ENCODE assay signal across 9 mouse cellular contexts in genomic region chr2:34526527-34527371, GRCm38 (mm10).
DNase-seq lines count a peak whose midpoint lies in the region; ATAC-seq and TF ChIP-seq lines count a peak whose summit lies in the region.
"Had no signal": no experiment of that assay in that cellular context is flagged by ENCODE, and none has a peak within 500 bp of the region (broad histone marks: within the 10 kb centered on the region; RNA-seq: fewer than 3 reads in every experiment).

No protein-coding gene starts in this region.

- H3K4me2 ChIP-seq in forebrain, embryonic 13.5 days: no peak overlapping the region
- H3K4me2 ChIP-seq in forebrain, embryonic 11.5 days (ENCODE audit: low read depth, low read length, severe bottlenecking): no peak overlapping the region
- H3K4me2 ChIP-seq in intestine, embryonic 15.5 days (replicated peaks): no peak overlapping the region
- no peak overlapping the region for H3K4me2 ChIP-seq in stomach, embryonic 15.5 days
- H3K4me2 ChIP-seq in liver, embryonic 11.5 days: no peak overlapping the region

- no peaks in the 10 kb centered on the region for H3K36me3 ChIP-seq in forebrain, embryonic 13.5 days (ENCODE audit: poor library complexity, severe bottlenecking)
- H3K36me3 ChIP-seq in forebrain, embryonic 11.5 days (ENCODE audit: control insufficient read depth, insufficient read depth, low read length): no peaks in the 10 kb centered on the region
- no peaks in the 10 kb centered on the region for H3K36me3 ChIP-seq in intestine, embryonic 15.5 days
- no peaks in the 10 kb centered on the region for H3K36me3 ChIP-seq in stomach, embryonic 15.5 days
- no peaks in the 10 kb centered on the region for H3K36me3 ChIP-seq in liver, embryonic 11.5 days (ENCODE audit: control insufficient read depth, insufficient read depth, low read length)

- no peak overlapping the region for H3K4me3 ChIP-seq in forebrain, embryonic 13.5 days
- H3K4me3 ChIP-seq in forebrain, embryonic 11.5 days (ENCODE audit: low read depth, low read length): no peak overlapping the region
- no peak overlapping the region for H3K4me3 ChIP-seq in embryonic fibroblast, embryonic 13.5 days (ENCODE audit: insufficient read depth, low read length)
- H3K4me3 ChIP-seq in intestine, embryonic 15.5 days (replicated peaks): no peak overlapping the region
- H3K4me3 ChIP-seq in stomach, embryonic 15.5 days (replicated peaks): no peak overlapping the region
- no peak overlapping the region for H3K4me3 ChIP-seq in liver, embryonic 11.5 days (ENCODE audit: low read depth, low read length)
- H3K4me3 ChIP-seq: megakaryocyte, embryonic 14.5 days had no signal

- TF ChIP-seq POLR2A in embryonic fibroblast, embryonic 13.5 days (IDR thresholded peaks at IDR 0.05; ENCODE audit: low read depth, low read length): no peak

- TF ChIP-seq CTCF in embryonic fibroblast, embryonic 13.5 days (IDR thresholded peaks at IDR 0.05; ENCODE audit: borderline replicate concordance, insufficient read depth, low read length): no peak

- H3K9ac ChIP-seq in forebrain, embryonic 13.5 days: no peak overlapping the region
- no peak overlapping the region for H3K9ac ChIP-seq in forebrain, embryonic 11.5 days (ENCODE audit: low read length)
- no peak overlapping the region for H3K9ac ChIP-seq in intestine, embryonic 15.5 days
- H3K9ac ChIP-seq in stomach, embryonic 15.5 days: no peak overlapping the region
- H3K9ac ChIP-seq in liver, embryonic 11.5 days (ENCODE audit: low read depth, low read length): no peak overlapping the region

- H3K4me1 ChIP-seq in forebrain, embryonic 13.5 days: peaks cover 40% of the 10 kb centered on the region
- 0 out of 2 replicates have a peak, but pooled peaks cover 2% of the 10 kb centered on the region for H3K4me1 ChIP-seq in forebrain, embryonic 11.5 days (replicated peaks; ENCODE audit: control insufficient read depth, insufficient read depth, low read length)
- peaks cover 8% of the 10 kb centered on the region for H3K4me1 ChIP-seq in embryonic fibroblast, embryonic 13.5 days (ENCODE audit: control insufficient read depth, insufficient read depth, low read length)
- peaks cover 3% of the 10 kb centered on the region; the same call in 1 of the 2 replicates for H3K4me1 ChIP-seq in intestine, embryonic 15.5 days (replicated peaks)
- peaks cover 20% of the 10 kb centered on the region for H3K4me1 ChIP-seq in stomach, embryonic 15.5 days
- no peaks in the 10 kb centered on the region for H3K4me1 ChIP-seq in liver, embryonic 11.5 days (replicated peaks; ENCODE audit: control insufficient read depth, insufficient read depth, low read length)
- H3K4me1 ChIP-seq: megakaryocyte, embryonic 14.5 days had no signal

- no peaks in the 10 kb centered on the region for H3K9me3 ChIP-seq in forebrain, embryonic 13.5 days (replicated peaks)
- no peaks in the 10 kb centered on the region for H3K9me3 ChIP-seq in forebrain, embryonic 11.5 days (ENCODE audit: control insufficient read depth, low read length)
- no peaks in the 10 kb centered on the region for H3K9me3 ChIP-seq in intestine, embryonic 15.5 days
- no peaks in the 10 kb centered on the region for H3K9me3 ChIP-seq in stomach, embryonic 15.5 days
- H3K9me3 ChIP-seq in liver, embryonic 11.5 days (ENCODE audit: control insufficient read depth, low read length): no peaks in the 10 kb centered on the region

- H3K27me3 ChIP-seq in forebrain, embryonic 13.5 days: 0 out of 2 replicates have a peak, but pooled peaks cover 3% of the 10 kb centered on the region
- no peaks in the 10 kb centered on the region for H3K27me3 ChIP-seq in forebrain, embryonic 11.5 days (ENCODE audit: control insufficient read depth, insufficient read depth, low read length)
- H3K27me3 ChIP-seq in intestine, embryonic 15.5 days (replicated peaks): no peaks in the 10 kb centered on the region
- no peaks in the 10 kb centered on the region for H3K27me3 ChIP-seq in stomach, embryonic 15.5 days (replicated peaks)
- H3K27me3 ChIP-seq in liver, embryonic 11.5 days (replicated peaks; ENCODE audit: control insufficient read depth, insufficient read depth, low read length): no peaks in the 10 kb centered on the region
- H3K27me3 ChIP-seq: megakaryocyte, embryonic 14.5 days had no signal

- WGBS in forebrain, embryonic 13.5 days: 46% methylated on average over 15 of the region's 15 CpGs
- WGBS in forebrain, embryonic 11.5 days: 74% methylated on average over 15 of the region's 15 CpGs
- WGBS in intestine, embryonic 15.5 days: 42% methylated on average over 15 of the region's 15 CpGs
- 31% methylated on average over 15 of the region's 15 CpGs for WGBS in stomach, embryonic 15.5 days
- 77% methylated on average over 15 of the region's 15 CpGs for WGBS in liver, embryonic 11.5 days

- no peak for DNase-seq in forebrain, embryonic 11.5 days (ENCODE audit: low spot score)
- peak; percentile 88 for DNase-seq in Muller cell, postnatal 12 days (ENCODE audit: inconsistent ontology term)
- no peak for DNase-seq in liver, embryonic 11.5 days (ENCODE audit: low spot score)
- no peak for DNase-seq in embryo, embryonic 10.5 days (ENCODE audit: low spot score)

- no peak overlapping the region for H3K27ac ChIP-seq in forebrain, embryonic 13.5 days
- H3K27ac ChIP-seq in forebrain, embryonic 11.5 days (ENCODE audit: low read depth, low read length): no peak overlapping the region
- H3K27ac ChIP-seq in embryonic fibroblast, embryonic 13.5 days (ENCODE audit: insufficient read depth, low read length): peak overlapping the region; percentile 66
- peak overlapping the region; percentile 48; the same call in 1 of the 2 replicates for H3K27ac ChIP-seq in intestine, embryonic 15.5 days
- H3K27ac ChIP-seq in stomach, embryonic 15.5 days: peak overlapping the region; percentile 74
- H3K27ac ChIP-seq in liver, embryonic 11.5 days (ENCODE audit: low read depth, low read length): no peak overlapping the region

- ATAC-seq in forebrain, embryonic 13.5 days: peak; percentile 41; the same call in 1 of the 2 replicates
- no peak for ATAC-seq in forebrain, embryonic 11.5 days (replicated peaks; ENCODE audit: low FRiP score)
- peak; percentile 41 for ATAC-seq in intestine, embryonic 15.5 days
- peak; percentile 53; the same call in 1 of the 2 replicates for ATAC-seq in stomach, embryonic 15.5 days (ENCODE audit: insufficient read depth, low FRiP score, low read depth)
- no peak for ATAC-seq in liver, embryonic 11.5 days (replicated peaks; ENCODE audit: low FRiP score)

Comparison
In these comparisons a context has a peak if more than half of its experiments do, and no peak if none do; other contexts are left out.
1. ATAC-seq: peak in forebrain, embryonic 13.5 days (single experiment), intestine, embryonic 15.5 days (single experiment) and stomach, embryonic 15.5 days (single experiment); none in forebrain, embryonic 11.5 days (single experiment) and liver, embryonic 11.5 days (single experiment).
2. H3K27ac ChIP-seq: peak in embryonic fibroblast, embryonic 13.5 days (single experiment), intestine, embryonic 15.5 days (single experiment) and stomach, embryonic 15.5 days (single experiment); none in forebrain, embryonic 13.5 days (single experiment), forebrain, embryonic 11.5 days (single experiment) and liver, embryonic 11.5 days (single experiment).